Mouse (Mus musculus) layer of hippocampus, postnatal 36 days (tissue): ENCODE measurements around the gene Camk2n1. TPM values are rescaled to one million over a fixed set of nuclear protein-coding genes. Genes with fewer than 3 reads are reported as not detected.

ENCODE experiments used
- DNase-seq, 2 experiments: peaks; one replicate each; pipeline ENCODE4 v3.0.0; 2022
- total RNA-seq, 2 experiments: library from RNA; stranded (reverse); gene quantifications; 2 replicates each; pipeline ENCODE4 v1.2.3; 2021

Camk2n1 gene
- total RNA-seq, 2 experiments from 2014 or later = 359 to 375 TPM

- DNase-seq = no peak
Observed at GRCm38 (mm10) chr4:138447827-138448602, 6.1 kb upstream of the Camk2n1 start.

- DNase-seq = no peak
Observed at GRCm38 (mm10) chr4:138448872-138449615, 5.1 kb upstream of the Camk2n1 start.

- no peak for DNase-seq
Observed at GRCm38 (mm10) chr4:138449636-138450314, 4.3 kb upstream of the Camk2n1 start.

GRCm38 (mm10) chr4:138452306-138453096, 1.6 kb upstream of the Camk2n1 start:
- no peak for DNase-seq

GRCm38 (mm10) chr4:138453097-138453752, 889 bp upstream of the Camk2n1 start:
- no peak for DNase-seq

- peak; percentile 74 to 81 for DNase-seq
Observed at GRCm38 (mm10) chr4:138454571-138455140, 542 bp downstream of the Camk2n1 start.

GRCm38 (mm10) chr4:138455141-138455955, 1.2 kb downstream of the Camk2n1 start:
- peak in 1 of 2 experiments; percentile 46 for DNase-seq

- DNase-seq = peak; percentile 38
Observed at GRCm38 (mm10) chr4:138455956-138456341, 1.8 kb downstream of the Camk2n1 start.

- no peak for DNase-seq
Observed at GRCm38 (mm10) chr4:138456536-138456935, 2.4 kb downstream of the Camk2n1 start.

GRCm38 (mm10) chr4:138457091-138457490, 3.0 kb downstream of the Camk2n1 start:
- DNase-seq = no peak

GRCm38 (mm10) chr4:138458171-138458570, 4.1 kb downstream of the Camk2n1 start:
- no peak for DNase-seq

- DNase-seq = no peak
Observed at GRCm38 (mm10) chr4:138458735-138459440, 4.8 kb downstream of the Camk2n1 start.

- no peak for DNase-seq
Observed at GRCm38 (mm10) chr4:138459775-138460174, 5.7 kb downstream of the Camk2n1 start.

GRCm38 (mm10) chr4:138460910-138461309, 6.8 kb downstream of the Camk2n1 start:
- no peak for DNase-seq

- no peak for DNase-seq
Observed at GRCm38 (mm10) chr4:138461471-138461870, 7.4 kb downstream of the Camk2n1 start.

- peak; percentile 53 to 55 for DNase-seq
Observed at GRCm38 (mm10) chr4:138462971-138463831, 9.1 kb downstream of the Camk2n1 start.

- DNase-seq = peak; percentile 66 to 73
Observed at GRCm38 (mm10) chr4:138463832-138464487, 9.8 kb downstream of the Camk2n1 start.
